Mouse (Mus musculus): Measurements from ENCODE around the gene Ddx17. TPM values are rescaled to one million over a fixed set of nuclear protein-coding genes. Genes with fewer than 3 reads are reported as not detected.

Ddx17 gene
- total RNA-seq, 4 experiments from 2014 or later = 40.2 to 59.7 (median 49.7) TPM

Small RNAs within 50 kb of the gene (microRNA-seq; reads per million reads assigned to microRNA genes)
- not detected for gene Gm27903

Other genes starting within 250 kb of the Ddx17 start
- gene Pla2g6, start 218.4 kb downstream of the Ddx17 start, total RNA-seq (2022) = 10 to 100 TPM; 17.3 to 22.2 (median 18.0) TPM
- 1 to 10 TPM; 2.4 to 6.3 (median 4.3) TPM for gene Maff, start 200.1 kb downstream of the Ddx17 start, total RNA-seq (2022)
- gene Tmem184b, start 143.2 kb downstream of the Ddx17 start, total RNA-seq (2022) = 10 to 100 TPM; 18.6 to 28.1 (median 21.8) TPM
- 10 to 100 TPM; 54.1 to 61.3 (median 59.2) TPM for gene Csnk1e, start 91.2 kb downstream of the Ddx17 start, total RNA-seq (2022)
- gene Kcnj4, start 41.5 kb downstream of the Ddx17 start, total RNA-seq (2022) = under 1 TPM in 1 of 4 experiments, not detected in 3; 0.19 TPM
- gene Kdelr3, start 30.3 kb downstream of the Ddx17 start, total RNA-seq (2022) = 1 to 10 TPM in 2 of 4 experiments, under 1 TPM in 2; 0.80 to 1.2 (median 1.0) TPM
- not detected for gene Dmc1, start 58.4 kb upstream of the Ddx17 start, total RNA-seq (2022)
- gene Fam227a, start 112.2 kb upstream of the Ddx17 start, total RNA-seq (2022) = 1 to 10 TPM in 1 of 4 experiments, under 1 TPM in 3; 0.27 to 1.1 (median 0.84) TPM
- 10 to 100 TPM; 14.1 to 15.8 (median 14.4) TPM for gene Cby1, start 112.5 kb upstream of the Ddx17 start, total RNA-seq (2022)
- gene Tomm22, start 124.1 kb upstream of the Ddx17 start, total RNA-seq (2022) = 10 to 100 TPM; 56.0 to 62.6 (median 58.7) TPM
- 10 to 100 TPM; 10.2 to 18.0 (median 13.5) TPM for gene Josd1, start 141.2 kb upstream of the Ddx17 start, total RNA-seq (2022)
- gene Gtpbp1, start 144.1 kb upstream of the Ddx17 start, total RNA-seq (2022) = 10 to 100 TPM; 21.8 to 29.7 (median 24.0) TPM
- gene Sun2, start 195.8 kb upstream of the Ddx17 start, total RNA-seq (2022) = 10 to 100 TPM; 76.6 to 84.7 (median 80.3) TPM
- gene Dnal4, start 231.1 kb upstream of the Ddx17 start, total RNA-seq (2022) = 1 to 10 TPM; 4.8 to 6.5 (median 5.2) TPM